Comparison of ENCODE assay signal across 22 mouse cellular contexts in genomic region chr16:31684771-31685170, GRCm38 (mm10).
"Had no signal": no experiment of that assay in that cellular context is flagged by ENCODE, and none has a peak within 500 bp of the region (broad histone marks: within the 10 kb centered on the region; RNA-seq: fewer than 3 reads in every experiment).

No protein-coding gene starts in this region.

- H3K9me3 ChIP-seq: heart, embryonic 13.5 days; heart, embryonic 15.5 days; hindbrain, embryonic 12.5 days; intestine, embryonic 15.5 days; limb, embryonic 10.5 days; limb, embryonic 12.5 days; liver, embryonic 13.5 days; liver, embryonic 15.5 days had no signal

- ATAC-seq: hindbrain, embryonic 16.5 days; inflammation-experienced regulatory T-cells, adult 6 months; intestine, embryonic 15.5 days; intestine, postnatal 0 days had no signal

- H3K9ac ChIP-seq: heart, embryonic 13.5 days; heart, embryonic 15.5 days; hindbrain, embryonic 12.5 days; hindbrain, embryonic 14.5 days; intestine, embryonic 15.5 days; limb, embryonic 12.5 days; liver, embryonic 13.5 days; liver, embryonic 15.5 days had no signal

- DNase-seq: gastrocnemius, postnatal 14 days; gastrocnemius, postnatal 36 days; heart, adult 11 months; heart, adult 2 months; heart, postnatal 36 days; layer of hippocampus, adult 9-11 months; liver; liver, embryonic 13.5 days had no signal

- H3K27ac ChIP-seq: heart, adult 2 months; heart, embryonic 13.5 days; heart, embryonic 15.5 days; hindbrain, embryonic 12.5 days; hindbrain, embryonic 14.5 days; intestine, embryonic 15.5 days; left cerebral cortex, adult 2 months; limb, embryonic 10.5 days; limb, embryonic 12.5 days; liver, embryonic 13.5 days; liver, embryonic 15.5 days had no signal

- H3K4me2 ChIP-seq: heart, embryonic 11.5 days; heart, embryonic 13.5 days; heart, embryonic 15.5 days; hindbrain, embryonic 12.5 days; hindbrain, embryonic 14.5 days; intestine, embryonic 15.5 days; limb, embryonic 12.5 days; liver, embryonic 11.5 days; liver, embryonic 13.5 days; liver, embryonic 15.5 days had no signal

- H3K4me1 ChIP-seq: heart, embryonic 15.5 days; hindbrain, embryonic 12.5 days; limb, embryonic 10.5 days; limb, embryonic 12.5 days had no signal

- H3K27me3 ChIP-seq: heart, embryonic 13.5 days; heart, embryonic 15.5 days; hindbrain, embryonic 12.5 days; intestine, embryonic 15.5 days; limb, embryonic 12.5 days; liver, embryonic 13.5 days; liver, embryonic 15.5 days had no signal

- H3K4me3 ChIP-seq: heart, adult 2 months; heart, embryonic 13.5 days; heart, embryonic 15.5 days; hindbrain, embryonic 12.5 days; intestine, embryonic 15.5 days; left cerebral cortex, adult 2 months; limb, embryonic 10.5 days; limb, embryonic 12.5 days; liver, embryonic 13.5 days; liver, embryonic 15.5 days had no signal

- H3K36me3 ChIP-seq: intestine, embryonic 15.5 days had no signal
